Mouse (Mus musculus): Measurements from ENCODE around the gene Fhl3.
"Not testable (repeated sequence)": the region's sequence is repeated elsewhere in the genome, so short reads cannot be mapped to it uniquely, and the experiment has no call there.

The Fhl3 gene

GRCm38 (mm10) chr4:124685004-124685403 is 15.5 kb upstream of the Fhl3 start:
- no peak for DNase-seq

- no peak for DNase-seq
Measured at GRCm38 (mm10) chr4:124685453-124685852, 15.0 kb upstream of the Fhl3 start.

- peak in 1 of 2 experiments; percentile 52 for DNase-seq
Measured at GRCm38 (mm10) chr4:124685897-124686402, 14.6 kb upstream of the Fhl3 start.

- no peak for DNase-seq
Measured at GRCm38 (mm10) chr4:124691455-124691854, 9.0 kb upstream of the Fhl3 start.

GRCm38 (mm10) chr4:124692416-124692861 is 8.1 kb upstream of the Fhl3 start:
- DNase-seq = peak in 1 of 2 experiments; percentile 31

GRCm38 (mm10) chr4:124693135-124693894 is 7.2 kb upstream of the Fhl3 start, which contains the start of gene Utp11:
Gene Utp11 (minus strand): TSS chr4:124693600.
- peak; percentile 89 to 90 for DNase-seq

- no peak for DNase-seq
Measured at GRCm38 (mm10) chr4:124694572-124694971, 5.9 kb upstream of the Fhl3 start.

- no peak for DNase-seq
Measured at GRCm38 (mm10) chr4:124695786-124696516, 4.5 kb upstream of the Fhl3 start.

- DNase-seq = no peak
Measured at GRCm38 (mm10) chr4:124699791-124700190, 710 bp upstream of the Fhl3 start.

GRCm38 (mm10) chr4:124701052-124701845 is 748 bp downstream of the Fhl3 start:
- peak; percentile 46 to 50 for DNase-seq

- DNase-seq = no peak
Measured at GRCm38 (mm10) chr4:124701916-124702315, 1.4 kb downstream of the Fhl3 start.

- peak in 1 of 2 experiments; percentile 26 for DNase-seq
Measured at GRCm38 (mm10) chr4:124703406-124703805, 2.9 kb downstream of the Fhl3 start.

GRCm38 (mm10) chr4:124703881-124704796 is 3.6 kb downstream of the Fhl3 start:
- DNase-seq = peak; percentile 36 to 40

- peak; percentile 72 to 86 for DNase-seq
Measured at GRCm38 (mm10) chr4:124704797-124705474, 4.4 kb downstream of the Fhl3 start.

- DNase-seq = no peak
Measured at GRCm38 (mm10) chr4:124705661-124706269, 5.3 kb downstream of the Fhl3 start.

GRCm38 (mm10) chr4:124707381-124708199 is 7.1 kb downstream of the Fhl3 start:
- not testable (repeated sequence) for DNase-seq

GRCm38 (mm10) chr4:124708200-124708517 is 7.7 kb downstream of the Fhl3 start:
- DNase-seq = not testable (repeated sequence)

GRCm38 (mm10) chr4:124708518-124709477 is 8.3 kb downstream of the Fhl3 start:
- peak; percentile 93 to 96 for DNase-seq
